Mouse (Mus musculus) WW6 (cell line): ENCODE measurements around the gene Pitpnm1.

Experiments used
- DNase-seq: peaks from one replicate; pipeline ENCODE4 v3.0.0-alpha.2; 2013; ENCODE audit warnings: low read depth, low spot score

Pitpnm1 gene

GRCm38 (mm10) chr19:4068717-4069410 lies 30.9 kb upstream of the Pitpnm1 start:
- no peak for DNase-seq

GRCm38 (mm10) chr19:4070311-4070710 lies 29.5 kb upstream of the Pitpnm1 start:
- no peak for DNase-seq

GRCm38 (mm10) chr19:4070756-4071155 lies 29.0 kb upstream of the Pitpnm1 start:
- no peak for DNase-seq

GRCm38 (mm10) chr19:4071406-4071805 lies 28.4 kb upstream of the Pitpnm1 start:
- no peak for DNase-seq

GRCm38 (mm10) chr19:4072706-4073424 lies 26.9 kb upstream of the Pitpnm1 start:
- no peak for DNase-seq

- no peak for DNase-seq
Measured at GRCm38 (mm10) chr19:4075531-4075930, 24.3 kb upstream of the Pitpnm1 start.

GRCm38 (mm10) chr19:4079594-4079993 lies 20.2 kb upstream of the Pitpnm1 start:
- DNase-seq: no peak

GRCm38 (mm10) chr19:4080511-4081009 lies 19.2 kb upstream of the Pitpnm1 start:
- DNase-seq: no peak

- DNase-seq: no peak
Measured at GRCm38 (mm10) chr19:4081394-4081793, 18.4 kb upstream of the Pitpnm1 start, which contains the start of gene Cabp2. Gene Cabp2, plus strand, starts transcription at chr19:4081578.

GRCm38 (mm10) chr19:4082219-4082965 lies 17.4 kb upstream of the Pitpnm1 start:
- DNase-seq: no peak

GRCm38 (mm10) chr19:4083316-4083715 lies 16.5 kb upstream of the Pitpnm1 start:
- DNase-seq: no peak

- DNase-seq: no peak
Measured at GRCm38 (mm10) chr19:4083826-4084225, 16.0 kb upstream of the Pitpnm1 start.

GRCm38 (mm10) chr19:4084984-4085383 lies 14.8 kb upstream of the Pitpnm1 start:
- no peak for DNase-seq

- no peak for DNase-seq
Measured at GRCm38 (mm10) chr19:4086156-4086555, 13.6 kb upstream of the Pitpnm1 start.

- no peak for DNase-seq
Measured at GRCm38 (mm10) chr19:4087090-4087489, 12.7 kb upstream of the Pitpnm1 start.

GRCm38 (mm10) chr19:4088146-4088545 lies 11.7 kb upstream of the Pitpnm1 start:
- DNase-seq: no peak

GRCm38 (mm10) chr19:4089128-4089527 lies 10.7 kb upstream of the Pitpnm1 start:
- DNase-seq: no peak

GRCm38 (mm10) chr19:4090446-4090845 lies 9.4 kb upstream of the Pitpnm1 start:
- DNase-seq: no peak

GRCm38 (mm10) chr19:4091383-4091782 lies 8.4 kb upstream of the Pitpnm1 start:
- DNase-seq: no peak

GRCm38 (mm10) chr19:4092750-4093149 lies 7.0 kb upstream of the Pitpnm1 start:
- DNase-seq: no peak

- DNase-seq: no peak
Measured at GRCm38 (mm10) chr19:4093772-4094171, 6.0 kb upstream of the Pitpnm1 start.

GRCm38 (mm10) chr19:4094348-4094747 lies 5.5 kb upstream of the Pitpnm1 start:
- no peak for DNase-seq
